Mouse (Mus musculus) adrenal gland, adult 8-10 months (tissue): ENCODE measurements at regions not wholly inside any gene's neighbourhood (a gene's known extent, or its start where the extent isn't known, plus 50 kb on each side); places are given as distances from the start of the nearest gene placed in this dataset.

ENCODE experiments used
- DNase-seq: peaks from one replicate; pipeline ENCODE4 v3.0.0; 2022

DNA sequence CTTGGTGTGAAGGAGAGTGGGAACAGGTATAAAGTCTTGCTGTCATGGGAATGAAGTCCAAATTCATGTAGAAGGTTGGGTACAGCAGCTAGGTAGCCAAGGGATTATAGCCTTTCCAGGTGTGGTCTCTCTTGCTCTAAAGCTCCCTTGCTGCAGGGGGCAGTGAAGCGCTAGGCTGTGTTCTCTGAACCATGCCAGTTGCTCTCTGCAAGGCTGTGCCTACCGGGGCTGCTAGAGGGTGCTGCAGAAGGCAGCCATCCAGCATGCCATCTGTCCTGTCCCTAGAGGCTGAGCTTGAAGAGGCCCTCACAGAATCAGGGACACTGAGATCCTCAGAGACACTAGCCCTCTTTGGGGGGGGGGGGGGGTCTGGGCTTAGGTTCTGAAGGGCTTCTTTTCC is 50.6 kb upstream of the Shank2 start:
- DNase-seq: peak; percentile 33
